Mouse (Mus musculus): ENCODE data around the gene Osgin1.

- TF ChIP-seq CTCF (IDR thresholded peaks at IDR 0.05; ENCODE audit: low read depth): no peak; the same call in 1 of the 2 replicates
- no peak for TF ChIP-seq EP300 (IDR thresholded peaks at IDR 0.05; ENCODE audit: low read depth)
These were observed 21.7 kb upstream of the Osgin1 start for GRCm38 (mm10) chr8:119412037-119412734.

Data from liver, embryonic 14.5 days (tissue).